Mouse (Mus musculus) T-cell, adult 66 days (primary cell): Measurements from ENCODE around the gene Emp2. TPM values are rescaled to one million over a fixed set of nuclear protein-coding genes. Genes with fewer than 3 reads are reported as not detected.

Experiments
- total RNA-seq, 2 experiments: library from RNA; stranded (reverse); gene quantifications; 3 replicates in 1 of 2; 4 replicates in 1 of 2; pipeline ENCODE4 v1.2.4; 2023

Gene Emp2
- not detected for total RNA-seq

GRCm38 (mm10) chr16:10313646-10314088, at the start of gene Emp2:
Gene Emp2, minus strand, starts transcription at chr16:10313968.

Other genes starting within 250 kb of the Emp2 start
- gene Rpl39l, start 143.7 kb downstream of the Emp2 start, total RNA-seq = not detected
- not detected for gene Atf7ip2, start 121.3 kb downstream of the Emp2 start, total RNA-seq
- gene Tekt5, start 81.5 kb upstream of the Emp2 start, total RNA-seq = not detected
- gene Nubp1, start 98.0 kb upstream of the Emp2 start, total RNA-seq = 10 to 100 TPM; 47.0 to 47.5 TPM
- gene Tvp23a, start 133.4 kb upstream of the Emp2 start, total RNA-seq = not detected
- 1 to 10 TPM; 1.0 to 2.2 TPM for gene Ciita, start 166.1 kb upstream of the Emp2 start, total RNA-seq
- gene Dexi, start 229.1 kb upstream of the Emp2 start, total RNA-seq = 10 to 100 TPM; 20.7 to 23.0 TPM
- gene Clec16a, start 231.4 kb upstream of the Emp2 start, total RNA-seq = 10 to 100 TPM; 32.4 to 39.9 TPM